Comparison of ENCODE assay signal across 8 mouse cellular contexts in genomic region chr5:57718876-57719593, GRCm38 (mm10). TPM values are rescaled to one million over a fixed set of nuclear protein-coding genes. Genes with fewer than 3 reads are reported as not detected.
DNase-seq lines count a peak whose midpoint lies in the region; ATAC-seq and TF ChIP-seq lines count a peak whose summit lies in the region.

No protein-coding gene starts in this region.

- no peaks in the 10 kb centered on the region for H3K36me3 ChIP-seq in kidney, embryonic 16.5 days (ENCODE audit: insufficient read depth, low read length)
- no peaks in the 10 kb centered on the region for H3K36me3 ChIP-seq in liver, embryonic 13.5 days

- peaks cover 26% of the 10 kb centered on the region for H3K27me3 ChIP-seq in kidney, embryonic 16.5 days (ENCODE audit: insufficient read depth, low read length)
- H3K27me3 ChIP-seq in liver, embryonic 13.5 days: peaks cover 76% of the 10 kb centered on the region

- no peak for TF ChIP-seq CTCF in lung, adult 2 months (IDR thresholded peaks at IDR 0.05; ENCODE audit: insufficient read depth, low read length)
- TF ChIP-seq CTCF in olfactory bulb, adult 2 months (IDR thresholded peaks at IDR 0.05; ENCODE audit: insufficient read depth, low read depth, low read length): no peak

- no peak for ATAC-seq in kidney, embryonic 16.5 days (ENCODE audit: low FRiP score, low TSS enrichment)
- ATAC-seq in liver, embryonic 13.5 days (ENCODE audit: low read depth): no peak

- peak overlapping the region; percentile 71 for H3K4me3 ChIP-seq in lung, adult 2 months (replicated peaks; ENCODE audit: extremely low read depth, low read depth, low read length)
- H3K4me3 ChIP-seq in kidney, embryonic 16.5 days (ENCODE audit: low read length): peak overlapping the region; percentile 74
- peak overlapping the region; percentile 67 for H3K4me3 ChIP-seq in liver, embryonic 13.5 days (replicated peaks)
- peak overlapping the region; percentile 80 for H3K4me3 ChIP-seq in olfactory bulb, adult 2 months (ENCODE audit: insufficient read depth, low read depth, low read length)

- peak; percentile 7 for DNase-seq in lung, adult 2 months
- DNase-seq in lung, postnatal 25 days (ENCODE audit: low spot score): no peak
- peak; percentile 66 for DNase-seq in embryo, embryonic 9.5 days (ENCODE audit: extremely low spot score)
- peak; percentile 64 to 67 for DNase-seq in heart, adult 18-20 months
- DNase-seq in liver, embryonic 13.5 days: peak; percentile 8
- peak; percentile 49 for DNase-seq in urinary bladder, postnatal 25 days (ENCODE audit: low spot score)

- H3K27ac ChIP-seq in kidney, embryonic 16.5 days (ENCODE audit: low read length): no peak overlapping the region
- no peak overlapping the region for H3K27ac ChIP-seq in liver, embryonic 13.5 days
- peak overlapping the region; percentile 81 for H3K27ac ChIP-seq in olfactory bulb, adult 2 months (ENCODE audit: insufficient read depth, low read depth, low read length)

- WGBS in lung, adult 2 months: under 1% methylated on average over 53 of the region's 54 CpGs
- under 1% methylated on average over 53 of the region's 54 CpGs for WGBS in kidney, embryonic 16.5 days
- under 1% methylated on average over 53 of the region's 54 CpGs for WGBS in liver, embryonic 13.5 days (ENCODE audit: insufficient replicate concordance)
- WGBS in olfactory bulb, adult 2 months: under 1% methylated on average over 54 of the region's 54 CpGs

- no peak for TF ChIP-seq POLR2A in lung, adult 2 months (IDR thresholded peaks at IDR 0.05; ENCODE audit: borderline replicate concordance, extremely low read depth, low read depth, low read length)
- no peak for TF ChIP-seq POLR2A in olfactory bulb, adult 2 months (IDR thresholded peaks at IDR 0.05; ENCODE audit: insufficient read depth, low read depth, low read length)

- H3K9me3 ChIP-seq in kidney, embryonic 16.5 days (ENCODE audit: low read length): no peaks in the 10 kb centered on the region
- H3K9me3 ChIP-seq in liver, embryonic 13.5 days (replicated peaks): no peaks in the 10 kb centered on the region

- peak overlapping the region; percentile 74 for H3K9ac ChIP-seq in kidney, embryonic 16.5 days (replicated peaks; ENCODE audit: low read length)
- H3K9ac ChIP-seq in liver, embryonic 13.5 days: peak overlapping the region; percentile 72

- peak overlapping the region; percentile 76 for H3K4me2 ChIP-seq in kidney, embryonic 16.5 days (replicated peaks; ENCODE audit: low read depth, low read length)
- peak overlapping the region; percentile 96 for H3K4me2 ChIP-seq in liver, embryonic 13.5 days

- peaks cover 12% of the 10 kb centered on the region for H3K4me1 ChIP-seq in lung, adult 2 months (ENCODE audit: control insufficient read depth, insufficient read depth, low read length)
- peaks cover 15% of the 10 kb centered on the region for H3K4me1 ChIP-seq in kidney, embryonic 16.5 days (ENCODE audit: insufficient read depth, low read length)
- H3K4me1 ChIP-seq in liver, embryonic 13.5 days (replicated peaks): peaks cover 66% of the 10 kb centered on the region
- H3K4me1 ChIP-seq in olfactory bulb, adult 2 months (ENCODE audit: control insufficient read depth, insufficient read depth, low read length): 0 out of 2 replicates have a peak, but pooled peaks cover 9% of the 10 kb centered on the region

RNA-seq across cellular contexts. Expression of gene Pcdh7, which starts 1.3 kb away (rescaled TPM):
- 5.7 and 8.0 TPM in 2 replicates for polyA plus RNA-seq in lung, adult 2 months (2012; rRNA removed)
- total RNA-seq in heart, adult 18-20 months (2021): 10 to 100 TPM; 83.9 to 89.1 TPM
- polyA plus RNA-seq in kidney, embryonic 16.5 days (2015; fragmentation: Nextera tagmentation; extraction: Ambion mirVana): 4.1 and 5.8 TPM in 2 replicates
- 0.75 and 0.76 TPM in 2 replicates for polyA plus RNA-seq in liver, embryonic 13.5 days (2015; fragmentation: Nextera tagmentation; extraction: Ambion mirVana)
- polyA plus RNA-seq in olfactory bulb, adult 2 months (2012; ENCODE audit: insufficient read depth, insufficient read length, low replicate concordance, missing spikeins): not detected in 2 replicates
